Mouse (Mus musculus) lung, postnatal 0 days (tissue): ENCODE data around the gene Hsd17b12.

Experiments used
- CTCF ChIP-seq: IDR thresholded peaks from 2 replicates; pipeline ENCODE4 v1.5.1; 2016; ENCODE audit warnings: antibody characterized with exemption, mild to moderate bottlenecking
- EP300 ChIP-seq: IDR thresholded peaks from 2 replicates; pipeline ENCODE4 v1.6.1; 2016; ENCODE audit warnings: antibody characterized with exemption, mild to moderate bottlenecking, control low read depth

DNA sequence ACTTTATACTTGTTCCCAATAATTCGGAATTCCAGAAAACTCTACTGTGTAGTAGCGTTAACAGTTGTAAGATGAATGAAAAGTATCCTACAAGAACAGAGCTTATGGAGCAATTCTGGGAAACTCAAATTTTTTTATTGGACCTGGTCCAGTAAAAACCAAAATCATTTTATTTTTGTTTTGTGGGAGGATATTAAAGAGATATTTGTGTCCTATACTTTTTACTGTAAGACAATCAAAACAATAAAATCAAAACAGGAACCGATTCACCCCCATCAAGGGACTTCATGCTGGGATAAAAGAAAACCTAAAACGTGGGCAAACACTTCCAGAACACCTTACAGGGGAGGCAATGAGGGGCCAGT lies 738 bp upstream of the Hsd17b12 start:
- TF ChIP-seq CTCF (no peak), EP300 (no peak)
